Mouse (Mus musculus) liver, embryonic 14.5 days (tissue): ENCODE results near the gene Olfr657. TPM values are rescaled to one million over a fixed set of nuclear protein-coding genes. Genes with fewer than 3 reads are reported as not detected.

Experiments
- ATAC-seq: fragments of 200-750 bp; cut with Nextera tagmentation; 2 replicates; pipeline ENCODE4 v1.8.0; 2017; ENCODE audit warnings: moderate number of reproducible peaks, mild to moderate bottlenecking, moderate library complexity; ENCODE audit not compliant: insufficient read depth
- DNase-seq, 3 experiments: peaks; one replicate each; pipeline ENCODE4 v3.0.0-alpha.2; 2012 to 2013; ENCODE audit warnings: low read depth in 3 of 3, low spot score in 3 of 3
- H3K27ac ChIP-seq: fragments of 300-500 bp; sonication (generic); 2 replicates; pipeline ENCODE4 v1.5.1; 2014; ENCODE audit warnings: moderate library complexity, mild to moderate bottlenecking, control low read depth, inconsistent platforms
- H3K27me3 ChIP-seq: fragments of 300-500 bp; sonication (generic); 2 replicates; pipeline ENCODE4 v1.6.1; 2014; ENCODE audit warnings: mild to moderate bottlenecking, low read length, moderate library complexity; ENCODE audit not compliant: control insufficient read depth, insufficient read depth
- H3K36me3 ChIP-seq: fragments of 300-500 bp; sonication (generic); replicated peaks from 2 replicates; pipeline ENCODE4 v1.6.1; 2014; ENCODE audit warnings: low read depth; ENCODE audit not compliant: control insufficient read depth, insufficient read depth
- H3K4me1 ChIP-seq, 2 experiments: fragments of 200-500 bp in 1 of 2; fragments of 300-500 bp in 1 of 2; sonication (generic) in 1 of 2; replicated peaks; 2 replicates each; pipeline ENCODE4 v1.6.1; 2012 to 2014; ENCODE audit warnings: antibody characterized with exemption in 1 of 2, inconsistent platforms in 1 of 2, low read length in 1 of 2; ENCODE audit not compliant: control insufficient read depth in 2 of 2, insufficient read depth in 2 of 2
- H3K4me2 ChIP-seq: fragments of 300-500 bp; sonication (generic); 2 replicates; pipeline ENCODE4 v1.6.1; 2014; ENCODE audit warnings: low read depth, mild to moderate bottlenecking, control low read depth, moderate library complexity
- H3K4me3 ChIP-seq, 2 experiments: fragments of 200-500 bp in 1 of 2; fragments of 300-500 bp in 1 of 2; sonication (generic) in 1 of 2; 2 replicates each; pipeline ENCODE4 v1.5.1; 2012 to 2014; ENCODE audit warnings: low read depth in 2 of 2, low read length in 2 of 2, mild to moderate bottlenecking in 2 of 2, control low read depth in 1 of 2, inconsistent platforms in 1 of 2, moderate library complexity in 1 of 2; ENCODE audit not compliant: insufficient read depth in 1 of 2
- H3K9ac ChIP-seq: fragments of 300-500 bp; sonication (generic); replicated peaks from 2 replicates; pipeline ENCODE4 v1.6.1; 2014; ENCODE audit warnings: mild to moderate bottlenecking, control low read depth, moderate library complexity
- H3K9me3 ChIP-seq: fragments of 300-500 bp; sonication (generic); 2 replicates; pipeline ENCODE4 v1.6.1; 2016; ENCODE audit warnings: low read length, mixed read lengths; ENCODE audit not compliant: control insufficient read depth
- CTCF ChIP-seq: IDR thresholded peaks from 2 replicates; pipeline ENCODE4 v1.5.1; 2016; ENCODE audit warnings: antibody characterized with exemption, low read depth, control low read depth
- EP300 ChIP-seq: IDR thresholded peaks from 2 replicates; pipeline ENCODE4 v1.6.1; 2016; ENCODE audit warnings: antibody characterized with exemption, low read depth
- WGBS: fragments of 180-500 bp; shearing (Covaris S2); extraction: QIAGEN DNeasy Blood & Tissue Kit; methylation state at CpG from one replicate; pipeline ENCODE4 v1.1.7; 2014; ENCODE audit not compliant: insufficient replicate concordance; 5-methylcytosine and 5-hydroxymethylcytosine counted together
- polyA plus RNA-seq, 2 experiments: library from polyadenylated mRNA; depleted of rRNA in 1 of 2; stranded (reverse) in 1 of 2; unstranded in 1 of 2; fragments of >200 nt; fragmentation: Nextera tagmentation in 1 of 2; extraction: Ambion mirVana in 1 of 2; gene quantifications; 2 replicates each; pipeline versions ENCODE4 v1.2.1 to v1.2.3; 2012 to 2014

Olfr657 gene
- polyA plus RNA-seq, 2 experiments: not detected

DNA sequence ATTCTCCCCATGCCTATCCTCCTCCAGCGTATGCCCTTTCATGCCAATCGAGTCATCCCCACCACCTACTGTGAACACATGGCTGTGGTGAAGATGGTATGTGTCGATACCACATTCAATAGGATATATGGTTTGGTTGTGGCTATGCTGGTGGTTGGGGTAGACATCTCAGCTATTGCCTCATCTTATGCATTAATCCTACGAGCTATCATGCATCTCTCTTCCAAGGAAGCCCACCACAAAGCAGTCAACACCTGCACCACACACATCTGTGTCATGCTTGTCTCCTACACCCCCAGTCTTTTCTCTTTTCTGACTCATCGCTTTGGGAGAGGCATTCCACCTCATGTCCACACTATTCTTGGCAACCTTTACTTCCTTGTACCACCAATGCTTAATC lies 36.3 kb upstream of the Olfr657 start:
- no peaks in the 10 kb centered on the region for H3K27me3 ChIP-seq
- 59% methylated on average over 5 of the region's 5 CpGs for WGBS
- ATAC-seq (no peak), DNase-seq (no peak)
- no peak overlapping the region for H3K4me3 ChIP-seq
- no peak overlapping the region for H3K9ac ChIP-seq
- no peak for TF ChIP-seq EP300
- no peak for TF ChIP-seq CTCF
- H3K4me2 ChIP-seq: no peak overlapping the region
- H3K27ac ChIP-seq: no peak overlapping the region
- no peaks in the 10 kb centered on the region for H3K36me3 ChIP-seq
- H3K9me3 ChIP-seq: no peaks in the 10 kb centered on the region
- no peaks in the 10 kb centered on the region for H3K4me1 ChIP-seq

DNA sequence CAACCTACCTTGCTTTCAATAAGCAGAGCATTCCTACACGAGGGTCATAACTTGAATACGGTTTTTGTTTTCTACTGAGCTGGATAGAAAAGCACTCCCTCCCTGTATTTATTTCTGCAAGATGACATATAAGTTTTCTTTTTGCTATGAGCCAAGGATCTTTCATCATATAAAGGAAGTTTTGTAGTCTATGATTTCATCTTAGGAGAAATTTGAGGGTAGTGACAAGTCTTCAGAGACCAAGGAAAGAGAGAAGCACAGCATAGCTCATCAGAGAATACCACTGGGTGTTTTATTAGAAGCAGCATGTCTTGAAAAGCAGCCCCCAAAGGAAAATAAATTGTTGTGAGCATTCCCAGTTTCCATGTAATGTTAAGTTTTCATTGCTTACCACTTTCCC lies 22.9 kb upstream of the Olfr657 start, which contains the start of gene Olfr655:
Gene Olfr655, minus strand, starts transcription at position 101 of the 400 bp plus-strand sequence.
- Histone ChIP-seq H3K27ac (no peak within 1 kb of the TSS), H3K9me3 (no peaks in the 10 kb centered on the region), H3K4me3 (no peak within 1 kb of the TSS), H3K36me3 (no peaks in the 10 kb centered on the region), H3K9ac (no peak within 1 kb of the TSS), H3K27me3 (no peaks in the 10 kb centered on the region), H3K4me1 (no peaks in the 10 kb centered on the region), H3K4me2 (no peak within 1 kb of the TSS)
- DNase-seq (no peak), ATAC-seq (no peak)
- 58% methylated on average over 2 of the region's 2 CpGs for WGBS
- no peak for TF ChIP-seq EP300
- TF ChIP-seq CTCF: no peak

DNA sequence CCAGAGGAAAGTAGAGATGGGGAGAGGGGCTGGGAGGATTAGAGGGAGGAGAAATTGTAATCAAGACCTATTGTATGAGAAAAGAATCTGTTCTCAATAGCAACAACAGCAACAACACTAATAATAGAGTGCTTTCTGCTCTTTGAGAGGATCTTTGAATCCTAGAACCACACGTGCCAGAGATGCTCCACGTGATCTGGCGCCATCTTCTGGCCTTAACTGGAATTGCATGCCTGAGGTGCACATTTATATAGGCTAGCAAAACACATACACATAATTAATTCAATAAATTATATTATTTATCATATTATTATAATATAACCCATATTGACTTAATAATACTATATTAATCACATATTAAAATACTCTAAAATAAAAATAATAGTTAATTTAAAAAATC lies 21.4 kb upstream of the Olfr657 start:
- no peak for ATAC-seq
- Histone ChIP-seq H3K36me3 (no peaks in the 10 kb centered on the region), H3K27me3 (no peaks in the 10 kb centered on the region), H3K9ac (no peak overlapping the region), H3K9me3 (no peaks in the 10 kb centered on the region), H3K27ac (no peak overlapping the region), H3K4me1 (no peaks in the 10 kb centered on the region), H3K4me2 (no peak overlapping the region), H3K4me3 (no peak overlapping the region)
- WGBS: 3% methylated on average over 3 of the region's 3 CpGs
- TF ChIP-seq CTCF (peak; percentile 77), EP300 (no peak)
- DNase-seq: peak in 1 of 3 experiments; percentile 0

DNA sequence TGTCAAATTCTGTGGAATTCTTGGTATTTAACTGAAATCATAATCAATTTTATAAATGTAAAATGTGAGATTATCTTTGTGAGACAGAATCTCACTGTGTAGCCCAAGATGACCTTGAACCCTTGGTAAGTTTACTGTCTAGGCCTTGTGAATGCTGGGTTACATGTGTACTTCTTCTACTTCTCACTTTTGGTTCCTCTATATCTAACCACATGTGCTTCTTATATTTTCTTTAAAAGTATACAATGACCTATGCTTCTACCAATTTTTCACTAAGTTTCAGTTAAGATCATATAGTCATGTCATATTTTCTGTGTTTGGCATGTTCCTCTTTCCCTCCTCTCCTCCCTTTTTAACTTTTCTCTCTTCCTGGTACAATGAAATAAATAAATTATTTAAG lies 19.9 kb upstream of the Olfr657 start:
- Histone ChIP-seq H3K4me1 (no peaks in the 10 kb centered on the region), H3K4me2 (no peak overlapping the region), H3K4me3 (no peak overlapping the region), H3K27ac (no peak overlapping the region), H3K9me3 (no peaks in the 10 kb centered on the region), H3K36me3 (no peaks in the 10 kb centered on the region), H3K27me3 (no peaks in the 10 kb centered on the region), H3K9ac (no peak overlapping the region)
- DNase-seq (no peak), ATAC-seq (no peak)
- no peak for TF ChIP-seq EP300
- no peak for TF ChIP-seq CTCF

DNA sequence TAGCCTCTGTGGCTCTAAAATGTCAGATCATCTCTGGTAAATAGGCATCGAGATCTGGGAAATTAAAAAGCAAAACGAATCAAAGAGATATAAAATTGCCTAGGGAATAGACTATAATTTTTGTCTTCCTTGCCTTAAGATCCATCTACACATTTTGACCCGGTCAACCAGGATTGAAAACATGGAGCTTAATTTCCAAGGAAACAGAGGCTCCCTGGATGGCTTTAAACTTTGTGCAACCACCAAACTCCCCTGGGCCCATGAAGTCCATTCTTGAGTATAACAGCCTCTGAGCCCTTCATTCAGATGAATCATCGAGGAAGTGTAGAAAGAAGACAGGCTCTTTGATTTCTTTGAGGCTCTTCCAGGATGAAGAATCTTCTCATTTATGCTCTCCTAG lies 10.9 kb upstream of the Olfr657 start, which contains the start of gene Olfr656:
Gene Olfr656, plus strand, starts transcription at position 301 of the 400 bp plus-strand sequence.
- WGBS: 54% methylated on average over 4 of the region's 4 CpGs

More for the DNA sequence above, 10.9 kb upstream of the Olfr657 start, which contains the start of gene Olfr656:
- Histone ChIP-seq H3K4me1 (no peaks in the 10 kb centered on the region), H3K27ac (no peak within 1 kb of the TSS), H3K27me3 (no peaks in the 10 kb centered on the region), H3K4me3 (no peak within 1 kb of the TSS), H3K36me3 (no peaks in the 10 kb centered on the region), H3K9me3 (no peaks in the 10 kb centered on the region), H3K4me2 (no peak within 1 kb of the TSS), H3K9ac (no peak within 1 kb of the TSS)
- TF ChIP-seq EP300 (no peak), CTCF (no peak)
- ATAC-seq (no peak), DNase-seq (no peak)
